Mouse (Mus musculus): ENCODE measurements at regions not wholly inside any gene's neighbourhood (a gene's known extent, or its start where the extent isn't known, plus 50 kb on each side); places are given as distances from the start of the nearest gene placed in this dataset.

DNA sequence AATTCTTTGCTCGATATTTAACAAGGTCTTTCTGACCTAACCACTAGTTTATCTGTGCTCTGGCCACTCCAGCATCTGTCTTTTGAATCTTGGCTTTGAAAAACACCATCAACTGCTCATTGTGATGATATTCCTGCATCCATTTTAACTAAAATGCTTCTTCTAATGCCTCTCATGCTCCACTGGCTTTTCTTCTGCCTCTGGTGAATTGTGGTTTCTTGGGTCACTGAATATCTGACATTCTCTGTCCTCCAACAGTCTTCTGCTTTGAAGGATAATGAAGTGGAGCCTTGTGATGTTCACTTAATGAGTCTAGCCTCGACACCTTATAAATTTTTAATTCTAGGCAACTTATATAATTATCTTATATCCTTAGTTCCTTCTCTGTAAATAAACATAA, 416.5 kb upstream of the Gm11114 start:
- Histone ChIP-seq H3K9me3 (ENCODE audit: control insufficient read depth, low read length) (no peaks in the 10 kb centered on the region), H3K36me3 (ENCODE audit: control insufficient read depth, insufficient read depth) (no peaks in the 10 kb centered on the region), H3K27ac (ENCODE audit: low read length) (no peak overlapping the region), H3K4me1 (replicated peaks; ENCODE audit: control insufficient read depth, insufficient read depth, low read length) (no peaks in the 10 kb centered on the region), H3K9ac (replicated peaks; ENCODE audit: low read depth, low read length) (no peak overlapping the region), H3K4me2 (ENCODE audit: low read length) (no peak overlapping the region), H3K27me3 (replicated peaks; ENCODE audit: control insufficient read depth, insufficient read depth, low read length) (no peaks in the 10 kb centered on the region), H3K4me3 (replicated peaks; ENCODE audit: low read length) (no peak overlapping the region)
- no peak for ATAC-seq
- 46% methylated on average over 2 of the region's 2 CpGs for WGBS

DNA sequence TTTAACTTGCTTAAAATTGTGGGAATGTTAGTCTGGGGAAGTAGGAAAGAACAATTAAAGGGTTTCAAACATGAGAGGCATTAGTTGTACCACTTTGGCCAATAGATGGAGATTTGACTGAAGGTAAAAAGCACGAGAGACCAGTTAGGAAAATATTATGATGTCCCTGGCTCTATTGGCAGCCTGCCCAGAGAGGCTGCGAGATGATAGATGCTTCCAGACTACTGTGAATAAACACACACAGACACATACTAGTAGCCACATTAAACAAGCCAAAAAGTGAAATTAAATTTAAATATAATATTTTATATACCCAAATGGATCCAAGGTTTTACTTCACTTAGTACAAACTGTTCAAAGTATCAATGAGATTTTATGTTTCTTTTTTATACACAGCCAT, 411.9 kb upstream of the Gm11114 start:
- no peaks in the 10 kb centered on the region for H3K36me3 ChIP-seq (ENCODE audit: control insufficient read depth, insufficient read depth)
- no peaks in the 10 kb centered on the region for H3K9me3 ChIP-seq (ENCODE audit: control insufficient read depth, low read length)
- no peaks in the 10 kb centered on the region for H3K27me3 ChIP-seq (replicated peaks; ENCODE audit: control insufficient read depth, insufficient read depth, low read length)
- 20% methylated on average over 2 of the region's 2 CpGs for WGBS
- no peak for ATAC-seq
- H3K4me1 ChIP-seq (replicated peaks; ENCODE audit: control insufficient read depth, insufficient read depth, low read length): no peaks in the 10 kb centered on the region
- H3K4me2 ChIP-seq (ENCODE audit: low read length): no peak overlapping the region
- H3K4me3 ChIP-seq (replicated peaks; ENCODE audit: low read length): no peak overlapping the region
- no peak overlapping the region for H3K9ac ChIP-seq (replicated peaks; ENCODE audit: low read depth, low read length)
- no peak overlapping the region for H3K27ac ChIP-seq (ENCODE audit: low read length)

DNA sequence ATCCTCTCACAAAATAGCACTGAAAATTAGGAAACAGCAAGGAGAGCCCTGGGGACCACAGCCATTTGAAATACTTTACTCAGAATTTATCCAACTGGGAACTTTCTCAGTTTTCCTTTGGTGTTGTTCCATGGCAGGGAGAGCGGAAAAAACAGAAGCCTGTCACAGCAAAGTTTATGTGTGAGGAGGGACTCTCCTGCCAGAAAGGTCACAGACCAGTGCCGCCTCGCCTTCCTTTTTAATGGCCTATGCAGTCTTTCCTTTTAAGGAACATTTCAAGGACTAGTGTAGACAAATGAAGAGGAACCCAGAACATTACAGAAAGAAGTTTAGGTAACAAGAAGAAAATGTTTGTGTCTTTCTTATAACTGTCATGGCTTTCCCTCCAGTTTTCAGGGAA, 406.3 kb upstream of the Gm11114 start:
- 83% methylated on average over 3 of the region's 3 CpGs for WGBS
- H3K4me3 ChIP-seq (replicated peaks; ENCODE audit: low read length): no peak overlapping the region
- H3K36me3 ChIP-seq (ENCODE audit: control insufficient read depth, insufficient read depth): no peaks in the 10 kb centered on the region

DNA sequence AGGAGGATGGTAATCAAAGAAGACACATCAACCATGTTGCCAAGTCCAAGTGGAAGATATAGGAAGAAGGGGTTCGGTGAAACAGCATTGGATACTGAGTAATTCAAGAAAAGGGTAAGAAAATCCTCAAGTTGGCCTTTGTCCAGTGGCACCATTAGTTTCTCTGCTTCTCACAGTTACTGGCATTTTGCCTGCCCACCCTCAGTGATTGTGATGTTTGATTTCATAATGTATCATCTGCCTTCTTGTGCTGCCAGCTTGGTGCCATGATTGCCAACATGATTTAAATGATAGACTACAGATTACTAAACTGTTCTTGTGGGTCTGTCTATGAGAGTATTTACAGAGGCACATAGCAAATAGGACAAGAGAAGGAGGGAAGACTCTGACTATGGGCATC, 399.3 kb upstream of the Gm11114 start:
- H3K4me1 ChIP-seq (replicated peaks; ENCODE audit: control insufficient read depth, insufficient read depth, low read length): no peaks in the 10 kb centered on the region
- H3K9ac ChIP-seq (replicated peaks; ENCODE audit: low read depth, low read length): no peak overlapping the region
- H3K27ac ChIP-seq (ENCODE audit: low read length): no peak overlapping the region
- H3K9me3 ChIP-seq (ENCODE audit: control insufficient read depth, low read length): no peaks in the 10 kb centered on the region
- no peaks in the 10 kb centered on the region for H3K36me3 ChIP-seq (ENCODE audit: control insufficient read depth, insufficient read depth)
- H3K27me3 ChIP-seq (replicated peaks; ENCODE audit: control insufficient read depth, insufficient read depth, low read length): no peaks in the 10 kb centered on the region
- WGBS: 76% methylated on average over 1 of the region's 1 CpGs
- no peak for ATAC-seq
- no peak overlapping the region for H3K4me2 ChIP-seq (ENCODE audit: low read length)
- no peak overlapping the region for H3K4me3 ChIP-seq (replicated peaks; ENCODE audit: low read length)

More for the DNA sequence above, 406.3 kb upstream of the Gm11114 start:
- Histone ChIP-seq H3K27ac (ENCODE audit: low read length) (no peak overlapping the region), H3K27me3 (replicated peaks; ENCODE audit: control insufficient read depth, insufficient read depth, low read length) (no peaks in the 10 kb centered on the region), H3K4me2 (ENCODE audit: low read length) (no peak overlapping the region), H3K9me3 (ENCODE audit: control insufficient read depth, low read length) (no peaks in the 10 kb centered on the region), H3K4me1 (replicated peaks; ENCODE audit: control insufficient read depth, insufficient read depth, low read length) (no peaks in the 10 kb centered on the region), H3K9ac (replicated peaks; ENCODE audit: low read depth, low read length) (no peak overlapping the region)
- ATAC-seq: no peak

DNA sequence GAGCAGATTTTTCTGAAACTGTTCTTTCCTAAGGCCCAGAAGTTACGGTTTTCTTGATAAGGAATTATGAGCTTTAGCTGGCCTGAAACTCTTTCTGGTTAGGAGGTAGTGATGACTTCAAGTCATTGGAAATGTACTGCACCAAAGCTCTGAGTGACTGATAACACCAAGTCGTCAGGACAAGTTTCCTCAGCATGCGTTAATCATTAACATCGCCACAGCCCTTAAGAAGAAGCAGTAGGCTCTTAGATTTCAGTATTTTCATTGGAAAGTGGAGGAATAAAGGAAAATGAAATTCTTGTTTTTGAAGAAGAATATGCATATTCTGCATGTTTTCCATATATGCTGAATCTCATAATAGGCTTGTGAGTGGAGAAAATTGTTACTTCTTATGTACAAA, 390.3 kb upstream of the Gm11114 start:
- H3K9ac ChIP-seq (replicated peaks; ENCODE audit: low read depth, low read length): no peak overlapping the region
- H3K27ac ChIP-seq (ENCODE audit: low read length): no peak overlapping the region
- no peak overlapping the region for H3K4me3 ChIP-seq (replicated peaks; ENCODE audit: low read length)
- H3K4me1 ChIP-seq (replicated peaks; ENCODE audit: control insufficient read depth, insufficient read depth, low read length): no peaks in the 10 kb centered on the region
- H3K4me2 ChIP-seq (ENCODE audit: low read length): no peak overlapping the region
- H3K27me3 ChIP-seq (replicated peaks; ENCODE audit: control insufficient read depth, insufficient read depth, low read length): no peaks in the 10 kb centered on the region
- no peak for ATAC-seq
- H3K36me3 ChIP-seq (ENCODE audit: control insufficient read depth, insufficient read depth): no peaks in the 10 kb centered on the region
- WGBS: 88% methylated on average over 4 of the region's 4 CpGs
- no peaks in the 10 kb centered on the region for H3K9me3 ChIP-seq (ENCODE audit: control insufficient read depth, low read length)

DNA sequence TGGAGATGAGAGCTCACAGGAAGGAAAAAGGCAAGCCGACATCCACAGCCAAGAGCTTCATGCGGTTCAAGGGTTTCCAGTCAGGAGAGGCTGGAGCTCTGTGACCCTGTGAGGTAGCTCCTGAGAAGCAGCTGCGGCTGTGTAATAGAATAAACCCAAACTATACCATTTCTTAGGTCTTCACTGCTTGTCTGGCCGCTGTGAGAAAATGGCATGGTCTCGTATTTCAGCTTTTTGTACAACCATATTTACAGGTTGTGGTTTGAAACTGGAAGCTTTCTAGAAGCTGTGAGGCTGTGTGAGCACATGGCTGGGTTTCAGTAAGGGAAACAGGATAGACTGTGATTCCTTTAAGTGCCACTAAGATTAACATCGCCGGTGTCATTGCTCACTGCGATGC, 388.6 kb upstream of the Gm11114 start:
- H3K4me3 ChIP-seq (replicated peaks; ENCODE audit: low read length): no peak overlapping the region
- no peaks in the 10 kb centered on the region for H3K9me3 ChIP-seq (ENCODE audit: control insufficient read depth, low read length)
- no peak overlapping the region for H3K27ac ChIP-seq (ENCODE audit: low read length)
- H3K36me3 ChIP-seq (ENCODE audit: control insufficient read depth, insufficient read depth): no peaks in the 10 kb centered on the region
- ATAC-seq: no peak
- H3K9ac ChIP-seq (replicated peaks; ENCODE audit: low read depth, low read length): no peak overlapping the region
- no peaks in the 10 kb centered on the region for H3K4me1 ChIP-seq (replicated peaks; ENCODE audit: control insufficient read depth, insufficient read depth, low read length)
- WGBS: 91% methylated on average over 8 of the region's 8 CpGs
- H3K27me3 ChIP-seq (replicated peaks; ENCODE audit: control insufficient read depth, insufficient read depth, low read length): no peaks in the 10 kb centered on the region
- H3K4me2 ChIP-seq (ENCODE audit: low read length): no peak overlapping the region

DNA sequence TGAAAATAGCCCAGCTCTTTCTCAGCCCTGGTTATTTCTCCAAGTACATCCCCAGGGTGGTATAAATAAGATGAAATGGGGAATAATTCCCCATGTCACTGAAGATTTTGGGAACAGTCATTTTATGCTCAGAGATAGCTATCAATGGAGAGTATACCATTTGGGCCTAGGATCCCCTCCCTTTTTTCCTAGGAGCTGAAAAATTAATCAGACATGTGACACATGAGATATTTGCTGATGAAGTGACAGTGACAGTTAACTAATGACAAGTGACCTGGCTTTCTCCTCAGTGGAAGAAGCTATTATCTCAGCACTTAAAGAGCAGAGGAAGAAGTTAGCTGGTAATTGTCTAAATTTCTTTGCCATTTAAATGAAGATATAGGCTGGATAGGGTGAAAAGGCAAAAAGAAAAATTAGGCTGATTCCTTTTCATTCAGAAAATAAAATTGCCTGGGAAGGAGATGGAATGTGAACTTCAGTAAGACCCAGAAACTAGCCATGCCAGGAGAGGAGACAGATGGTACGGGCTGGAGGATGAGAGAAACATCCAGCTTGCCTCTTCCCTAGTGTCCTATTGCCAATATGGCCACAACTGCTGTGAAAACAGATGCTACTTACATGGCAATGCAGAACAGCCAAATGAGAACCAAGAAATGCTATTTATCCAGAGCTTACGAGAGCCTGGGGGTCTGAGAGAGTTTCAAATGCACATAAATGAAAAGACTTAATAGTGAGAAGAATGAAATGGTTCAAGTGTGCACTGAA, 376.1 kb upstream of the Gm11114 start:
- no peaks in the 10 kb centered on the region for H3K4me1 ChIP-seq (replicated peaks; ENCODE audit: control insufficient read depth, insufficient read depth, low read length)
- 60% methylated on average over 2 of the region's 2 CpGs for WGBS
- no peaks in the 10 kb centered on the region for H3K9me3 ChIP-seq (ENCODE audit: control insufficient read depth, low read length)
- no peaks in the 10 kb centered on the region for H3K27me3 ChIP-seq (replicated peaks; ENCODE audit: control insufficient read depth, insufficient read depth, low read length)
- H3K36me3 ChIP-seq (ENCODE audit: control insufficient read depth, insufficient read depth): no peaks in the 10 kb centered on the region
- H3K4me2 ChIP-seq (ENCODE audit: low read length): no peak overlapping the region
- no peak overlapping the region for H3K9ac ChIP-seq (replicated peaks; ENCODE audit: low read depth, low read length)
- H3K27ac ChIP-seq (ENCODE audit: low read length): no peak overlapping the region
- no peak overlapping the region for H3K4me3 ChIP-seq (replicated peaks; ENCODE audit: low read length)
- no peak for ATAC-seq

DNA sequence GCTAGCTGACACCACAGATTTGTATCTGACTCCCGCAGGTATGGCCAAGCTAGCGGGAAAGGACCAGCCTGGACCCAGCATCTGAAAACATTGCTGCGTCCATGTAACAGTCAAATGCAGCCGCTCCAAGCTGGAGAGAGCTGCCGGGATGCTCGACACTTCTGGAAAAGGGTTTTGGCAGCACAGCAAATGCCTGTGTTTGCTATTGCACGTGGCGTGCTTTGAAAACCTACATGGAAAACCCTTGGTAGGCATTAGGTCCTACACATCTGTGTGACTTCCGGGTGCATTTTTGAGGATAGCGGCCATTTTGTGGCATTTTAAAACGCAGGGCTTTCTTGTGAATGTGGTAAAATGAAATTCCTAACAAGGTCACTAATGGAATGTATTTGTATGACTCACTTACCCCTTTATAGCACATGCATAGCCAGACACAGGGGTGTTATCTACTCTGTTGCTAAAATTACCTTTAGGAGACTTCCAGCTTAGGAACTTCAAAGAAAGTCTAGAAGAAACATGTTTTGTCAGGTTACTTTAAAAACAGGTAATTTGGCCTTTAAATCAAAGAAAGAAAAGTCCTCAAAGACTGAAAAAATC, 345.9 kb upstream of the Gm11114 start:
- 93% methylated on average over 11 of the region's 11 CpGs for WGBS
- Histone ChIP-seq H3K9me3 (ENCODE audit: control insufficient read depth, low read length) (no peaks in the 10 kb centered on the region), H3K27ac (ENCODE audit: low read length) (no peak overlapping the region), H3K36me3 (ENCODE audit: control insufficient read depth, insufficient read depth) (no peaks in the 10 kb centered on the region), H3K9ac (replicated peaks; ENCODE audit: low read depth, low read length) (no peak overlapping the region), H3K27me3 (replicated peaks; ENCODE audit: control insufficient read depth, insufficient read depth, low read length) (no peaks in the 10 kb centered on the region), H3K4me1 (replicated peaks; ENCODE audit: control insufficient read depth, insufficient read depth, low read length) (no peaks in the 10 kb centered on the region), H3K4me3 (replicated peaks; ENCODE audit: low read length) (no peak overlapping the region), H3K4me2 (ENCODE audit: low read length) (no peak overlapping the region)
- ATAC-seq: no peak

DNA sequence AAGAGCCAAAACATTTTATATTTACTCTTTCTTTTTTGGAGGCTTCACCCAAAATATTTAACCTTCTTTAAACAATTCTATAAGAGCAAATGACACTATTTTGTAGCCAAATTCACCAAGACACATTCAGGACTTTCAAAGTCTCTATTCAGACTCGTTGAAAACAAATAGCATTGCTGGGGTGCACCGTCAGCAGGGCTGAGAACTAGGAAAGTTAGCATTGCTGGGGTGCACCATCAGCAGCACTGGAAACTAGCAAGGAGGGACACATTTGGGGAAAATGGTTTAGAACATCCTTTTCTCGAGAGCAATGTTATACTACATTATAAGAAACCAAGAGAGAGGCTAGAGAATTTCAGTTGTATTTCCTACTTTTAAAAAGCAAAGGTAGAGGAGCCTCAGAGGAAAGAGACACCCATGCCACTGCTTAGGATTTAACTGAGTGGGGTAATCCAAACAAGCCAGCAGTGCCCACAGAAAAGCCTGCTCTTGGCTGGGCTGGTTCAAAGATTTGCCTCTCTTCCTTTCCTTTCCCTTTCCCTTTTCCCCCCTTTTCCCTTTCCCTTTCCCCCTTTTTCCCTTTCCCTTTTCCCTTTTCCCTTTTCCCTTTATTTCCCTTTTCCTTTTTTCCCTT, 342.5 kb upstream of the Gm11114 start:
- no peak overlapping the region for H3K4me3 ChIP-seq (replicated peaks; ENCODE audit: low read length)
- no peaks in the 10 kb centered on the region for H3K36me3 ChIP-seq (ENCODE audit: control insufficient read depth, insufficient read depth)
- no peaks in the 10 kb centered on the region for H3K27me3 ChIP-seq (replicated peaks; ENCODE audit: control insufficient read depth, insufficient read depth, low read length)
- no peak overlapping the region for H3K4me2 ChIP-seq (ENCODE audit: low read length)
- ATAC-seq: no peak
- no peak overlapping the region for H3K27ac ChIP-seq (ENCODE audit: low read length)
- WGBS: 81% methylated on average over 3 of the region's 3 CpGs
- H3K9ac ChIP-seq (replicated peaks; ENCODE audit: low read depth, low read length): no peak overlapping the region
- no peaks in the 10 kb centered on the region for H3K4me1 ChIP-seq (replicated peaks; ENCODE audit: control insufficient read depth, insufficient read depth, low read length)
- H3K9me3 ChIP-seq (ENCODE audit: control insufficient read depth, low read length): no peaks in the 10 kb centered on the region

Data from forebrain, embryonic 16.5 days (tissue).